Mouse (Mus musculus) testis, postnatal 14 days (tissue): ENCODE data around the gene Gpc4.
A peak's percentile ranks its signal among the peaks of the same experiment; 100 is the strongest.

Source experiments
- DNase-seq: peaks from one replicate; pipeline ENCODE4 v3.0.0; 2021; ENCODE audit warnings: low spot score

Gene Gpc4

DNA sequence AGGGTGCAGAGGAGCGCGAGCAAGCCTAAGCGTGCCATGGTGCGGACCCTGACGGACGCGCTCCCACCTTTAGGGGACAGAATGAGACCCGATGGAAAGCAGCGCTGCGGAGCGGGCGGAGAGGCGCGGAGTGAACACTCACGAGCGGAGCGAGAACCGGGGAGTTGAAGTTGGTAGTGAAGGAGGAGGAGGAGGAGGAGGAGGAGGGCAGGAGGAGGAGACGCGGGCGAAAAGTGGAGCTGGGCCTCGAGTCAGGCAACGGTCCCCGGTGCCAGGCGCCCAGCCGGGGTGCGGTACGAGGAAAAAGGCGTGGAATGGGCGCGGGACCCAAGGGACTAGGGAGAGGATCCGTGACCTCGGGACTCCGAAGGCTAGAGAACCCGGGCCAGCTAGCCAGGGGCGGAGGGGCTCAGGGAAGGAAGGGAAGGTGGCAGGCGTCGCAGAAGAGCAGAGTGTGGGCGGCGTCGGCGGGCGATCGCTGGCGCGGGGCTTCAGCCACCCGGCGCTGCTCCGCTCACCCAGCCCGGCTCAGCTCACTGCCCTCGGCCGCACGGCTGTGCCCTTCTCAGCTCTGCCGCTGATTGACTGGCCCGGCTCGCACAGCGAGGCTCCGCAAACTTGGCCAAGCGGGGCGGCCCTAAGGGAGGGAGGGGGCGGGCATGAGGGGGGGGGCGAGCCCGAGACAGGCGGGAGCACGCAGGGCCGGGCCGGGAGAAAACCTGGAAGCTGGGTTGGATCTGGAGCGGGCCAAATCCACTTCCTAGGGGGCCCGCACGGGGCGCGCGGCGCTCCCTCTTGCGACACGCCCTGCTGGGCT is at the start of gene Gpc4:
Gpc4 (minus strand) TSS at position 515 of the 817 bp plus-strand sequence.
- DNase-seq, result peak; percentile 68

DNA sequence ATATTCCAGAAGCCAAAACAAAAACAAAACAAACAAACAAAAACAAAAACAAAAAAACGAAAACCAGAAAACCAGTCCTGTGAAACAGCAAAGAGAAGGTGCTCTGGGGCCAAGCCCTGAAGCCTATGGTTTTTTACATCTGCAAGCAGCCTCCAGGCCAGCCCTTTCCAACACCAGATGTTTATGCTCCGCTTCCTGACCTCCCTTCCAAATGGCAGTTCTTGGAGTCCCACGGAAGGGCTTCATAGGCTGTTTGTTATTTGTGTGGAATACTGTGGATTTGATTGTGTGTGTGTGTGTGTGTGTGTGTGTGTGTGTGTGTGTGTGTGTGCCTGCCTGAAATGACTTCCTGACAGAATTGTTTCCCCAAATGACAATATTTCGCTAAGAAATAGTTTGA is 47.8 kb upstream of the Gpc4 start:
- DNase-seq, result no peak

DNA sequence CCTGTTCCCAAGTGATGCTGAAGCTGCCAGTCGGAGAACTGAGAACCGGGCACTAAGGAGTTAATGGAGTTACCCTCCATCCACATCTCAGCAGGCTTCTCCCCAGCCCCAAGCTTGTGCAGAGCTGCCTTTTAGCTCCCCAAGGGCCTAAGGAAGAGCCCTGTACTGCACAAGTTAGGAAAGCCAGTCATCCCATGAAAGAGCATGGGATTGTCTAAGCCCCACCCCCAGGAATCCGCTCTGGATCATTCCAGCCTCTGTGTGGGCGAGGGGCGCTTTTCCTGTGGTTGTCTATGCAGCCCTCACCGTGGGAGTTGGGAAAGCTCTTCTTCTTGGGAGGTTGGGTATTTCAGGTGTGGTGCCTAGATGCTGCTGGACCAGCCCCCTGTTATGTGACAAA is 34.8 kb upstream of the Gpc4 start:
- DNase-seq, result no peak

DNA sequence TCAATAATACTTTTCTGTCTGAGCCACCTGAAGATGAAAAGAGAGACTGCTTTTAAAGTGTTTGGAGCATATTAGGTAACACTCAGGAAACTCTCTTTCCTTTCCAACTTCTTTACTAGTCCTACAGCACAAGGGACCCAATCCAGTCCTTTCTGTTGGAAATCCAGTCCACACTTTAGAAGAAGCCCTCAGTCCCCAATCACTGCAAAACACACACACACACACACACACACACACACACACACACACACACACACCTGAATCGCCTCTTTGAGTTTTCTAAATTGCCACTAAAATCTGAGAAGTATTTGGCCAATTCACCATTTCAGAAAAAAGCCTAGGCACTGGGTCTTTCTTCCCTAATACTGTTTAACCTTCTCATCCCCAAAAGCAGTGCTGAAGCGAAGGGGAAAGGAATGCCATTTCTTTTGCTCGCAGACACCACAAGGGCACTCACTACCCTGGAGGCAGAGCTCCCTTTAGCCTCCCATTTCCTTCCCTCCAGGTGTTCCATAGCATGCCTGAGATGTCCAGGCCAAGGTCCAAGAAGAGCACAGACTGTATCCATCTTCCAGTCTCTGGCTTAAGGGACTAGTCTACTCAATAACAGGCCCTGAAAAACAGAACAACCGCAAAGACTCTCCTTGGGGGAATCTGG is 28.4 kb upstream of the Gpc4 start:
- DNase-seq, result no peak

DNA sequence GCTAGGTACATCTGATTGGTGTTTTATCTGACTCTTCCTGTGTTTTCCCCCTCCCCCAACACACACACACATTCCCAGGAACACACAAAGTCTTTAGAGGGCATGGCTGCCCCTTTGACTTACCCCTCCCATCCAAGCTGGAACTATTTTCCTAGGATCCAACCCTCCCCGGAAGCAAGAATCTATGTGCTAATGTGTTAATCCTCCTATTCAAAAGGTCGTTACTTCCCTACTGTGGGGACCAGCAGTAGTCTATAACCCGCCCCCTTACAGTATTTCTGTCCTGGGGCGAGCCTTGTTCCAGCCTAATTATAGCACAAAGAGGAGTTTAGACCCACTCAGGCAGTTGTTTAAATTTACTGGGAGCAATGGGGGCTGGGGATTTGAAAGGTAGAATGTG is 24.0 kb upstream of the Gpc4 start:
- DNase-seq, result no peak

DNA sequence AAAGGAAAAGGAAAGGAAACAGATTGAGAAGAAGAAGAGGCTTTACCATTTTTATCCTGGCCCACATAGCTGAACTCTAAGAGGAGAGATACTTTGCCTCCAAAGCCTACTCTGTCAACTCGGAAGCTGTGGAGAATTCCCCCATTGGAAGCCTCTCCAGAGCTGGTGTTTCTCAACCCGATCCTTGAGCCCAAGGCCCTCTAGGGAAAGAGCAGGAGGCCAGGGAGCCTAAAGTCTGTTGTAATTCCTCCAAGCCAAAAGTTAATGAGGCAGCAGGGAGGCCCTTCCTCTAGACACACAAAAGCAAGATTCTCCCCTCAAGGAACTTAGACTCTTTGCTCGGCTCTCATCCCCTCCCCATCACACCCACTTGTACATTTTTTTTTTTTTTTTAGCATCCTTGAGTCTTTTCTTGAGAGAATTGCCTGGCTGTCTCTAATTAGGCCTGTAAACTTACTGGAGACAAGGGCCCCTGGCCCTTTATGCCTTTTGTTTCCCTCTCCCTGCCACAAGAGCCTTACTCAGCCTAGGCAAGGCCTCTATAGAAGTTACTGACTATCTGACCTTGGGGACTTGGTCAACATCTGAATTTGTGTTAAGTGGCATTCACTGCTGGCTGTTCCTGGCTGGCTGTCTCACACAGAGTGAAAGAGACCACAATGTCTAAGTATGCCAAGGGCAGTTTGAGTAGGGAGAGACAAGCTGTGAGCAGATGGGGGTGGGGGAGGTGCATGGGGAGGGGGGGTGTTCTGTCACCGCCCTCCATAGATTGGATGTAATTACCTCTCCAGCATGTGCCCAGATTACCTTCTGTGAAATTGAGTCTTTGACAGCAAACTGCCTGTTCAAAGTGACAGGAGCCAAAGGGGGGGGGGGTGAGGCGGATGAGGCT is 18.7 kb upstream of the Gpc4 start:
- DNase-seq, result no peak

DNA sequence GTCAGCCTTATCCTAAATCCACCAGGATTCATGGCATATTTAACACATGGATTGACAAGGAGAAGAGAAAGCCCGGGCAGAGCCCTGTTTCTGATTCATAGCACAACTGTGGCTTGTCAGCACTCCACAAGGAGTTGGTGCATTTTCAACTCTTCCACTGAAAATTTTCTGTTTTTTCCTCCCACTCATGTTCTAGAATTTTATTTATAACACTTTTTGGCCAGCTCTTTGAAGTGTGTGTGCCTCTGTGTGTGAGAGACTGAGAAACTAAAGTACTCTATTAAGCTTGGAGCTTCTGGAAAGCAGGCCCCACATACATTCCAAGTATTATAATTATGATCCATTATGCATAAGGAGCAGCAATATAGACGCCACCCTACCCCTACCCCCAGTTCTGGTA is 16.3 kb upstream of the Gpc4 start:
- DNase-seq, result no peak

DNA sequence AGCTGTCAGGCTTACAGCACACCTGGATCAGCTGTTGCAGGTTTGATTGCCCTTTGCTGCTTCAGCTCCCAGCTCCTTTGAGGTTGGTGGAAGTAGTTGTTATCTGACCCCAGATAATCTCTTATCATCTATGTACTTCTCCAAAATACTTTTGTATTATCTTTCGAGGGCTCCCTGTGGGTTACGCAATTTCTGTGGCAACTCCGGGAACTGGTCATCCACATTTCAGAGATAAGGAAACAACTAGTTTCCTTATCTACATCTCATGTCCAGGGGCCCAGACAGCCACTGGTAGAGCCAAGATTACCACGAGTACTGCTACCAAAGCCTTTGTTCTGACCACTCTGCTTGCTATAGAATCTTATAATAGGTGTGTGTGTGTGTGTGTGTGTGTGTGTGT is 12.0 kb upstream of the Gpc4 start:
- DNase-seq, result no peak

DNA sequence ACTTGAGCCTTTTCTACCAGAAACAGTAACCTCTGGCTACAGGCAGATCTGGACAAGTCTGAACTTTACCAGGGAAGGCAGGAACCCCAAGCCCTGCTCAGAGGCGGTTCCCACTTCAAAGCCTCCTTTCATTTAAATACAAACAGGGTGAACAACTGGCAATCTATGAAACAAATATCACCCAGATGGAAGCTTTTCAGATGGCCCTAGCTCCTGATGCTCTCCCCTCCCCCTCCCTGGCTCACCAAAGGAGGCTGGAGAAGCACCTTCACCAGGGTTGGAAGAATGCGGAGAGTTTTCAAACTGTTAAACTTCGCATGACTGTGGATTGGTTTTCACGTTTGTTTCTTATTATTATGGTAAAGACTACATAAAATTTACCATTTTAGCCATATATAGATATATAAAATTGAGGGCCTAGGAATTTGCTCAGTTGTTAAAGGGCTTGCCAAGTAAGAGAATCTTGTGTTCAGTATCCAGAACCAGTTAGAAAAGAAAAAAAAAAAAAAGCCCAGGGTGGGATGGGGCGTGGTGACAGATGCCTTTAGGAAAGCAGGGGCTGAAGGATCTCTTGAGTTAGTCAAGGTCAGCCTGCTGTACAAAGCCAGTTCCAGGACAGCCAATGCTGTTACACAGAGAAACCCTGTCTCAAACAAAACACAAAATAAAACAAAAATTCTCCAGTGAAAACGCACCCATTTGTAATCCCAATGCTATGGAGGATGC is 2.6 kb upstream of the Gpc4 start:
- no peak for DNase-seq

DNA sequence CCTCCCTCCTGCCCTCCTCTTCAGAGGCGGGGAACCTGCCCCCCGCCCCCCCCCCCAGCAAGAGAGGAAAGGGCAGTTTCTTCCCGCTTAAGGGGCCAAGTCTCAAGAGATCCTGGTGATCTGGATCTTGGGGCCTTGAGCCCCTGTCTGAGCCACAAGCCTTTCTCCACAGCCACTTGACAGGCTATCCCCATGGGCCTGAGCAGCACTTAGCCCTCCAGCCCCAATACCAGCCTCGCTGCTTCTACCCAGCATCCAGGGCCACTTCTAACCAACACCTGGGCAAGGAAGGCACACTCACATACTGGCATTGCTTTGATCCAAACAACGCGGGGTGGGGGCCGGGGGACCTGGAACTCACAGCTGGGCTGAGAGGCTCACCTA is 495 bp upstream of the Gpc4 start:
- no peak for DNase-seq

DNA sequence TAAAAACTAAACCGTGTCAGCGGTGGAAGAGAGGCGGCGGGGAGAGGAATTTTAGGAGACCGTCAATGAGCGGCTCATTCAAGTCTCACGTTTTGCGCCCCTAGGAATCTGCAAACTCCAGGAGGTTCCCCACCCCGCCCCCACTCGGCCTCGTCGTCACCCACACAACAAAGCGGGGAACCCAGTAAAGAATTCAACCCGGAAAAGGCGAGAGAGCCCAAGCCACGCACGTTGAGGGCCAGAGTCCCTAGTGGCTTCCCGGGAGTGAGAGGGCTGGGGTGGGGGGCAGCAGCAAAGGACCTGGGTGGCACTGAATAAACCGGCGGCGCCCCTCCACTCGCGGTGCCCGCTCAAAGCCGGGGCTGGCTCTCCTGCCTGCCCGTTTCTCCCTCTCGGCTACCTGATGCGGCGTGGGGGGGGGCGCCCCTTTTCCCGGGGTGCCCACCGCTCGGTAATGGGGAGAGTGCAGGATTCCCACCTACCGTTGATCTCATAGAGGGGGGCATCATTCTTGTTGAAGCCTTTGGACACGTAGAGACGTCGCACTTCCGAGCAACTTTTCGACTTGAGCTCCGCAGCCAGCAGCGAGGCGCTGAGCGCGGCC is 816 bp downstream of the Gpc4 start:
- no peak for DNase-seq

DNA sequence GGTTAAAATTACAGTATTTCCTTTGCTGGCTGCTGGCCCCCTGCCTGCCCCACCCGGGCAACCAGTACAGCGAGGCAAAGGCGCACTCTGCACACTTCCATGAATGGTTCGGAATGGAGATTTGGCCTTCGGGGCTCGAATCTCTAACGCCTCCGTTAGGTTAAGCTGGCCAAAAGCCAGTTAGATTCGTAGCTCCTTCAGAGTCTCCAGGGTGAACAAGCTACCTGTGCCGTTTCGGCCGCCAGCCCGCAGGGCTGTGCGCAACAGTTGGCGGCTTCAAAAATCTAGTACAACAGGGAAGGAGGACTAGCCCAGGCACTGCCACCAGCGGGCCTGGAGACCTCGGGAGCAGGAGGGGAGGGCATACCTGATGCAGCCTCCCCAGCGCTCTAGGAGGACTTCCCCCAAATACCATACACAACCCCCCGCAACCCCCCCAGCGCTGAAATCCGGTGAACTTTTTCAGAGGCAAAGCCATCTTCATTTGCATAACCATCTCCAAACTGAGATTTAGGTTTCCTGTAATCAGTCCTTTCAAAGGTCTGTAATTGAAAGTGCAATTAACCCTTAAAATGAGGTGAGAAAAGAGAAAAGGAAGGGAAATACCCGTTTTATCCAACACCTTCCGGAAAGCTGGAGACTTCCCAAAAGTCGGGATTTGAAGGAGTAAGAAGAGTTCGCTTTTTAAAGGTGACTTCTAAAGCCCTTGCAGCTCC is 1.5 kb downstream of the Gpc4 start:
- no peak for DNase-seq

DNA sequence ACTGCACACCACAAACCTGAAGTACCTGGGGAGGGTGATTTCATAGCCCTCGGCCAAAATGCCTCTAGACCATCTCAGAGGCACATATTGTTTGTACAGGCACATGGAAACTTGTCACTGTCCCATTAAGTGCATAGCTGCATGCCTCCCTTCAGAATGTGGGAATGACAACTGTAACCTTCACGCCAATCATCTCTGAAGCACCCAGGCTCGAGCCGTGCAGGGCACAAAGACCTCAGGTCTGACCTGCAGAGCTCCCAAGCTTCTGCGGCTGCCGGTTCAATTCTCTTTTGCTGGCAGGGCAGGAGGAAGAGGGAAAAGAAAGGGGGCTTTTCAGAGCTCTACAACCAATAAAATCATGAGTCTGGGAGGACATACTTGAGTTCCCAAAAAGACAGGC is 2.3 kb downstream of the Gpc4 start:
- no peak for DNase-seq

DNA sequence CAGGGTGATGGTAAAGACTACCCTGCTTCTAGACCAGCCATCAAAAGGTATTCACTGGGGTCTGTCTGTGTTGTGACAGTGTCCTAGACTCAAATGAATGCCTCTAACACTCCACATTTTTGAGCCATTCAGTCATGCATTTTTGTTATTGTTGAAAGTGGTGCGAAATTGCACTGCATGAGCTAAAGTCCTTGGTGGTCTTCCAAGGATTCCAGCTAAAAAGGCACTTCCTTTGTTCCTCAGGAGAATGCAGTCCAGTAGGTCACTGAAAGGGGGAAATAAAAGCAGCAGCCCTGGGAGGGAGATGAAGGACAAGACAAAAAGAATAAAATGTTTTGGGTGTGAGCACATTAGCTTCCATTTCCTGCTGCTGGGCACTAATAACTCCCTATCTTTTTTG is 2.8 kb downstream of the Gpc4 start:
- no peak for DNase-seq

DNA sequence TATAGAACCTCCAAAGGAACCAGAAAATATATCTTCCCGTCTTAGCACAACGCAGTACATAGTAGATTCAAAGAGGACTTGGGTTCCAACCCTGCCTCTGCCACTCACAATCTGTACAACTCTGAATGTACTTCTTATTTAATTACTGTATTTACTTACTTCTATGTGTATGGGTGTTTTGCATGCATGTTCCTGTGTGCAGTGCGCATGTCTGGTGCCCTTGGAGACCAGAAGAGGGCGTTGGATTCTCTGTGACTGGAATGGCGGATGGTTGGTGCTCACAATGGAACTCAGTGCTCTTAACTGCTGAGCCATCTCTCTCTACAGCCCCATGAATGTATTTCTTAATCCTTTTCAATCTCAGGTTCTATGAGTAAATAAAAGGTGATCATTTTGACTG is 5.4 kb downstream of the Gpc4 start:
- no peak for DNase-seq

DNA sequence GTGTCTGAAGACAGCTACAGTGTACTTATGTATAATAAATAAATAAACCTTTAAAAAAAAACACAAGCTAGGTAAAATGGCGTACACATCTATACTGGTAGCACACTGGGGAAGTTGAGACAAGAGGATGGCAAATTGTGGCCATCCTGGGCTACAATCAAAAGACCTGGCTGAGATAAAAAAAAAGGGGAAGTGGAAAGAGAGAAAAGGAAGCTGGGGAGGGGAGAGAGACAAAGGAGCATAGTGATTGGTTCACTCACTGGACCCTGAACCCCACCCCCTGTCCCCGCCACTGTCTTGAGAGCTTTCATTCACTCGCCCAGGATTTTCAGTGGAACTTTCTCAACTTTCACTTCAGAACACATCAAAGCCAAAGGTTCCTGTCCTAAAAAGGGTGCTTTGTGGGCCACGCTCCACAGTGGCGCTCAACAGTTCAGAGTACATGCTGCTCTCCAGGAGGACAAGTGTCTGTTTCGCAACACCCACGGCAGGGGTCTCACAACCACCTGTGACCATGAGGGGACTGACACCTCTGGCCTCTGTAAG is 9.6 kb downstream of the Gpc4 start:
- DNase-seq, result no peak

DNA sequence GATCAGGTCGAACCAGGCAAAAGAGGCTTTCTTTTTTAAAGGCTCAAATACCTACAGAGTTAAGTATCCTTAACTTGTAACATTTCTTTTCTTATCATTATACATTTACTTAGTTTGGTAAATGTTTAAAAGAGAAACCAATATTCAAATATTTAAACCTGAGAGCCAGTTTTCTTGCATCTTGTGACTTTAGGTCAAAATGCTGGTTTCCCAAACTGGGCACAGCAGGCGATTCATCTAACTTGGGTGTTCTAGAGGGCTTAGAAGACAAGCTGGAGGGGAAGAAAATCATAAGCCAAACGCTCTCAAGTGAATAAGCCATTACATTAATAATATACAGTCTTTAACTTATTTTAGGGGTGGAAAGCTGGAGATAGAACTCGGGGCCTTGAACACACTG is 10.2 kb downstream of the Gpc4 start:
- no peak for DNase-seq

DNA sequence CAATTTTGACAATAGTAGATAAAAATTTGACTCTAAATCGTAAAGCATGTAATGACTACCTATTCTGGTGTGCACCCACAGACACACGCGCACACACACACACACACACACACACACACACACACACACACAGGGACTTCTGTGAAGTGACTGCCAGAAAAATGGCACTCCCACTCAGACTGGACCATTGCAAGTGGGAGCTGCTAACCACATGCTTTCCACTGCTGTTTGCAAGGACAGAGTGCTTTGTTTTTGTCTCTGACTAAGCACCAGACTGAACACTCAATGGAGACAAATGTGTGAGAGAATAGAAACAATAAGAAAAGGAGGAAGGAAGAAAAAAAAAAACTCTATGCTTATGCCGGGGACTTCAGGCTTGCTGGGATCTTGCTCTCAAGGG is 11.6 kb downstream of the Gpc4 start:
- peak; percentile 26 for DNase-seq

DNA sequence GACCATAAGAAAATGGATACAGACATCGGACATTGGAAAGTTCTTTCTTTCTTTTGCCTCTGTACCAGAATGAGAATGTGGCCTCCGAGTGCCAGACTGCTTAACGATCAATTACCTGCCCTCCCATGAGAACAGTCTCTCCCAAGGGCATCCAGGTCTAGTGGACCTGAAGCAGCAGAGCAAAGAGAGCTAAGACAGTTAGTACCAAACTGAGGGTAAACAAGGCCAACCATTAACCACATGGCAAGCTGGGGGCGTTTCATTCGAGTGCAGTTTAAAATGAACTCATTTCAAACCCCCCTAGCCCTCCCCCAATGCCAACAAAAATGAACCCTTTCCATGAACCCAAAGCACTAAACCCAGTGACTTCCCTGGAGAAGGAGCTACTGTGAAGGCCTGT is 12.1 kb downstream of the Gpc4 start:
- DNase-seq, result no peak

DNA sequence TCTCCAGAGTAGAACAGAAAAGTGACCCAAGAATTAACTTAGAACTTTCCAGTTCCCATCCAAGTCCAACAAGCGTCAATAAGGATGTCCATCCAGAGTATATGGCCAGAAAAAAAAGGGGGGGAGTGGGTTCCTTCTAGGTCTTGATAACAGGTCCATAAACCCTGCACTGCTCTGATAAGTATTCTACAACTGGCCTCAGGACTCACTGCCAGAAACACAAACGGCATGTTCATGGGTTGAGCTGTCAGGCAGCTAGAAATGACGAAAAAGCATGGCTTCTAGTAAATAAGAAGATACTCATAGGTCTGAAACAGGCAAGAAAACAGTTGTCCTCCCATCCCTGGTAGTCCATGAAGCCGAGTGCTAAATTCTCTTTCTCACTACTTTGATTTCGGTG is 13.5 kb downstream of the Gpc4 start:
- DNase-seq, result no peak

DNA sequence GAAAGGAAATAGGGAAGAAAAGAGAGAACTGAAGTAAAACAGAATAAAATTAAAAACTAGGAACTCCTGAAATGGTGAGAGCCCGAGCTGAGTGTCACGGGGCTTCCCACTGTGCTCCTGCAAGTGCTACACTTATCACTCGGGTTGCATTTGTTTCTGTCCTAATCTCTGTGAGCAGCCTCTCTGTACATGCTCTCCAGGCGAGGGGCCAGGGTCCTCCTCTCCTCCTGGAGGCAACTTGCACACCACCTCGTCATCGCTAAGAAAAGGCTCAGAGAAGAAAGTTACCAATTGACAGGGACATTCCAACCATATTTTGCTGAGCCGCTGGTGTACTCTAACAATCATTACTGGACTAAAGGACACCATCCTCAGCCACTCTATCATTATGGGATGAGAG is 14.0 kb downstream of the Gpc4 start:
- peak; percentile 11 for DNase-seq
